Mouse (Mus musculus): ENCODE measurements around the gene Brca2. TPM values are rescaled to one million over a fixed set of nuclear protein-coding genes. Genes with fewer than 3 reads are reported as not detected.

Brca2 gene
- polyA plus RNA-seq, 1 experiment from 2014 or later = 6.6 TPM

DNA sequence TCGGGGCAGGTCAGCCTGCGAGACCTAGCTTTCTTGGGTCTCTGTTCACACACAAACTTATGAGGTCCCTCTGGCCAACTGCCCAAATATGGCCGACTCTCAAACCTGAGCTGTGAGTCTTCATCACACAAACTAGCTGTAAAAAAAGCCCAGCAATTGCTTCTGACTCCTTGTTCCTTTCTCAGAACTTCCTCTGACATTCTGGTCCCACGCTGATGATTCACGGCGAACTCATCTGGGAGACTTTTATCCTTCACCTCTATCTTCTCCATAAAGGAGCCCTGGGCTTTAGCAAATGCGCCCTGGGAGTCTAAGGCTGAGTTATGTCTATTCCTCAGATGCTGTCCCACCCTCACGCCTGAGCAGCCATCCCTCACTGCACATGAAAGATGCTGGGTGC lies 85.2 kb downstream of the Brca2 start:
- H3K4me2 ChIP-seq (replicated peaks; ENCODE audit: low read depth) = no peak overlapping the region
- no peak overlapping the region for H3K9ac ChIP-seq (ENCODE audit: low read depth, low read length)
- no peak for ATAC-seq
- 90% methylated on average over 8 of the region's 8 CpGs for WGBS
- no peaks in the 10 kb centered on the region for H3K36me3 ChIP-seq (ENCODE audit: control insufficient read depth, insufficient read depth)
- no peak overlapping the region for H3K4me3 ChIP-seq (ENCODE audit: low read depth, low read length)
- H3K9me3 ChIP-seq (ENCODE audit: control insufficient read depth) = no peaks in the 10 kb centered on the region
- TF ChIP-seq CTCF (IDR thresholded peaks at IDR 0.05; ENCODE audit: low read depth) = no peak
- H3K4me1 ChIP-seq (replicated peaks; ENCODE audit: control insufficient read depth, insufficient read depth, low read length) = no peaks in the 10 kb centered on the region
- no peaks in the 10 kb centered on the region for H3K27me3 ChIP-seq (replicated peaks; ENCODE audit: control insufficient read depth, insufficient read depth, low read length)
- H3K27ac ChIP-seq (ENCODE audit: low read depth, low read length) = no peak overlapping the region

DNA sequence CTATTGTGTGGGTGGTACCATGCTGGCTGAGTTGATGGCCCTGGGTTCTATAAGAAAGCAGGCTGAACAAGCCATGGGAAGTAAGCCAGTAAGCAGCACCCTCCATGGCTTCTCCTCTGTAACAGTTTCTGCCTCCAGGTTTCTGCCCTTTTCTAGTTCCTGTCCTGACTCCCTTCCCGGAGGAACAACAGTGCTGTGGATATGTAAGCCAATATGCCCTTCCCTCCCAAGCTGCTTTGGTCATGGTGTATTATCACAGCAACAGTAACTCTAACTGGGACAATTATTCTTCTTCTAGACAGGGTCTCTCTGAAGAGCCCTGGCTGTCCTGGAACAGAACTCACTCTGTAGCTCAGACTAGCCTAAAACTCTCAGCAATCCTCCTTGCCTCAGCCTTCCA lies 88.7 kb downstream of the Brca2 start:
- no peaks in the 10 kb centered on the region for H3K9me3 ChIP-seq (ENCODE audit: control insufficient read depth)
- H3K4me2 ChIP-seq (replicated peaks; ENCODE audit: low read depth) = no peak overlapping the region
- H3K27ac ChIP-seq (ENCODE audit: low read depth, low read length) = no peak overlapping the region
- no peak for TF ChIP-seq CTCF (IDR thresholded peaks at IDR 0.05; ENCODE audit: low read depth)
- no peak for ATAC-seq
- no peak overlapping the region for H3K4me3 ChIP-seq (ENCODE audit: low read depth, low read length)
- WGBS = 74% methylated on average over 1 of the region's 1 CpGs
- H3K27me3 ChIP-seq (replicated peaks; ENCODE audit: control insufficient read depth, insufficient read depth, low read length) = no peaks in the 10 kb centered on the region
- H3K9ac ChIP-seq (ENCODE audit: low read depth, low read length) = no peak overlapping the region
- no peaks in the 10 kb centered on the region for H3K36me3 ChIP-seq (ENCODE audit: control insufficient read depth, insufficient read depth)
- no peaks in the 10 kb centered on the region for H3K4me1 ChIP-seq (replicated peaks; ENCODE audit: control insufficient read depth, insufficient read depth, low read length)

DNA sequence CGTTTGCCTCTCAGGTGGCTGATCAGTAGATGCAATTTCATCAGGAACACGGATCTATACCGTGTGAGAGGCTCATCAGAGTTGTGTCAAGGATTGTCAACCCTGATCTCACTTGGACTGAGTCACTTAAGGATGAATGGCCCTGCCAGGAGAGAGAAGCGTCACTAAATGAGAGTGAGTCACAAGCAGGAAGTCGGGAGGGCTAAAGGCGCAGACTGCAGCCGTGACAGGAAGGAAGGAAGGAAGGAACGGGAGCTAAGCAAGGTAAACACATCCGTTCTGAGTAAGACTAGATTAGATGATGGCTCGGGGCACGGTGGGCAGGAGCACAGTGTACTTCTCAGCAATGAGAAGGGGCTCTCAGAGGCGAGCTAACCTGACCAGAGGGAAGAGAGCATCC lies 89.3 kb downstream of the Brca2 start:
- Histone ChIP-seq H3K9ac (ENCODE audit: low read depth, low read length) (no peak overlapping the region), H3K27ac (ENCODE audit: low read depth, low read length) (no peak overlapping the region), H3K4me1 (replicated peaks; ENCODE audit: control insufficient read depth, insufficient read depth, low read length) (no peaks in the 10 kb centered on the region), H3K36me3 (ENCODE audit: control insufficient read depth, insufficient read depth) (no peaks in the 10 kb centered on the region), H3K27me3 (replicated peaks; ENCODE audit: control insufficient read depth, insufficient read depth, low read length) (no peaks in the 10 kb centered on the region), H3K4me3 (ENCODE audit: low read depth, low read length) (no peak overlapping the region), H3K9me3 (ENCODE audit: control insufficient read depth) (no peaks in the 10 kb centered on the region), H3K4me2 (replicated peaks; ENCODE audit: low read depth) (peak overlapping the region; percentile 18; the same call in 1 of the 2 replicates)
- TF ChIP-seq CTCF (IDR thresholded peaks at IDR 0.05; ENCODE audit: low read depth) = no peak
- peak; percentile 75 for ATAC-seq
- 37% methylated on average over 12 of the region's 12 CpGs for WGBS

DNA sequence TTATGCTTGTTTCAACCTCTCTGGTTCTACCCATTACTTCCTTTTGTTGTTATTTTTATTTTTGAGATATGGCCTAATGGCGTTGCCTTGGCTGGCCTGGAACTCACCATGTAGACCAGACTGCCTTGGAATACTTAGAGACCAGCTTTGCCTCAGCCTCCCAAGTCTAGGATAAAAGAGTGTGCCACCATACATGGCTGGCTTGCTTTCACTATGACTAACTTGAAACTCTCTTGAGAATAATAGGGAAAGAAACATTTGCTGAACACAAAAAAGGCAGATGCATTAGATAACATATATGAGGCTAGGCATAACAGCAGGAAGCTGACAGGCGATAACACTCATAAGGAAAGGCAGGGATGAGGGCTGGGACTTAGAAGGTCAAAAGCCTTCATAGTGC lies 91.6 kb downstream of the Brca2 start:
- no peak overlapping the region for H3K4me3 ChIP-seq (ENCODE audit: low read depth, low read length)
- no peaks in the 10 kb centered on the region for H3K36me3 ChIP-seq (ENCODE audit: control insufficient read depth, insufficient read depth)
- no peaks in the 10 kb centered on the region for H3K4me1 ChIP-seq (replicated peaks; ENCODE audit: control insufficient read depth, insufficient read depth, low read length)
- no peak for ATAC-seq
- H3K4me2 ChIP-seq (replicated peaks; ENCODE audit: low read depth) = no peak overlapping the region
- no peak overlapping the region for H3K27ac ChIP-seq (ENCODE audit: low read depth, low read length)
- no peak overlapping the region for H3K9ac ChIP-seq (ENCODE audit: low read depth, low read length)
- 80% methylated on average over 2 of the region's 2 CpGs for WGBS
- no peaks in the 10 kb centered on the region for H3K9me3 ChIP-seq (ENCODE audit: control insufficient read depth)
- no peaks in the 10 kb centered on the region for H3K27me3 ChIP-seq (replicated peaks; ENCODE audit: control insufficient read depth, insufficient read depth, low read length)
- TF ChIP-seq CTCF (IDR thresholded peaks at IDR 0.05; ENCODE audit: low read depth) = no peak

DNA sequence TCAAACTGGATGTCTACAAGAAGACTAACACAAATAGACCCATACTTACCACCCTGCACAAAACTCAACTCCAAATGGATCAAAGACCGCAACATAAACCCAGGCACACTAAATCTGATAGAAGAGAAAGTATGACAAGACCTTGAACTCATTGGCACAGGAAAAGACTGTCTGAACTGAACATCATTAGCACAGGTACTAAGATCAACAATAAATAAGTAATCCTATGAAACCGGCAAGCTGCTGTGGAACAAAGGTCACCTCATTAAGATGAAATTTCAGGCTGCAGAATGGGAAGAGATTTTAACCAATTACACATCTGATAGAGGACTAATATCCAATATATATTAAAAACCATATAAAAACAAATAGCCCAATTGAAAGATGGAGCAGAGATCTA lies 93.8 kb downstream of the Brca2 start:
- no peaks in the 10 kb centered on the region for H3K9me3 ChIP-seq (ENCODE audit: control insufficient read depth)
- no peak overlapping the region for H3K4me3 ChIP-seq (ENCODE audit: low read depth, low read length)
- no peak for ATAC-seq
- no peak overlapping the region for H3K9ac ChIP-seq (ENCODE audit: low read depth, low read length)
- no peaks in the 10 kb centered on the region for H3K36me3 ChIP-seq (ENCODE audit: control insufficient read depth, insufficient read depth)
- no peak overlapping the region for H3K27ac ChIP-seq (ENCODE audit: low read depth, low read length)
- no peaks in the 10 kb centered on the region for H3K4me1 ChIP-seq (replicated peaks; ENCODE audit: control insufficient read depth, insufficient read depth, low read length)
- H3K4me2 ChIP-seq (replicated peaks; ENCODE audit: low read depth) = no peak overlapping the region
- TF ChIP-seq CTCF (IDR thresholded peaks at IDR 0.05; ENCODE audit: low read depth) = no peak
- WGBS = 64% methylated on average over 2 of the region's 2 CpGs
- no peaks in the 10 kb centered on the region for H3K27me3 ChIP-seq (replicated peaks; ENCODE audit: control insufficient read depth, insufficient read depth, low read length)

DNA sequence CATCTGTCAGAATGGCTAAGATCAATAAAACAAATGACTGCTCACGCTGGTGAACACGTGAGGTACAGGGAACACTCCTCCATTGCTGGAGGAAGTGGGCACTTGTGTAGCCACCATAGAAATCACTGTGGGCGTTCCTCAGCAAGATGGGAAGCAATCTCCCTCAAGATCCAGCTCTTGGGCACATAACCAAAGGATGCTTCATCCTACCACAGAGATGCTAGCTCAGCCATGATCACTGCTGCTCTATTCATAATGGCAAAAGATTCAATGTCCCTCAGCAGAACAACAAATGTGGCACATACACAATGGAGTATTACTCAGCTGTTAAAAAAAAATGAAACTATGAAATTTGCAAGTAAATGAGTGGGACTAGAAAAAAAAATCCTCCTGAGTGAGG lies 94.3 kb downstream of the Brca2 start:
- Histone ChIP-seq H3K4me3 (ENCODE audit: low read depth, low read length) (no peak overlapping the region), H3K4me2 (replicated peaks; ENCODE audit: low read depth) (no peak overlapping the region), H3K4me1 (replicated peaks; ENCODE audit: control insufficient read depth, insufficient read depth, low read length) (no peaks in the 10 kb centered on the region), H3K27ac (ENCODE audit: low read depth, low read length) (no peak overlapping the region), H3K9me3 (ENCODE audit: control insufficient read depth) (no peaks in the 10 kb centered on the region), H3K36me3 (ENCODE audit: control insufficient read depth, insufficient read depth) (no peaks in the 10 kb centered on the region), H3K9ac (ENCODE audit: low read depth, low read length) (no peak overlapping the region), H3K27me3 (replicated peaks; ENCODE audit: control insufficient read depth, insufficient read depth, low read length) (no peaks in the 10 kb centered on the region)
- no peak for ATAC-seq
- no peak for TF ChIP-seq CTCF (IDR thresholded peaks at IDR 0.05; ENCODE audit: low read depth)
- 56% methylated on average over 3 of the region's 3 CpGs for WGBS

Measured in intestine, postnatal 0 days (tissue).